Mouse (Mus musculus) central nervous system, embryonic 14 days (tissue): ENCODE results near the gene Serpina9. TPM values are rescaled to one million over a fixed set of nuclear protein-coding genes. Genes with fewer than 3 reads are reported as not detected.

Experiments
- polyA plus RNA-seq: library from polyadenylated mRNA; depleted of rRNA; stranded (reverse); fragments of >200 nt; gene quantifications from 2 replicates; pipeline ENCODE4 v1.2.3, GENCODE M21; 2012; rRNA removed

The Serpina9 gene
- 0.09 TPM in 1 of 2 replicates, not detected in the other for polyA plus RNA-seq

DNA sequence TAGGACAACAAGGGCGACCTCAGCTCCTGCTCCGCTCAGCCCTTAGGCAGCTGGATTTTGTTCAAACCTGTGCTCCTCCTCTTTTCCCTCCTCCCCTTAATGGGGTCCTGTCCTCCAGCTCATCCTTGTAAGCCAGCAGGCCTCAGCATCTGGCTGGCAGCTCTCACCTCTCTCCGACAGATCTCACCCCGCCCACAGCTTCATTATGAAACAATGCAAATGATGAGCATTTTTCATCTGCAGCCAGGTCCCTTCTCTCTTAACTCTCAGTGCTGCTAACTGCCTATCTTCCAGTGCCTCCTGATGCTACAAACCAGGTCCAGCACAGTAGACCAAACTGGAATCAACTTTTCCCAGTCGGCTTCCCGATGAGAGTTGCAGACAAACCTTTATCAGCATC lies at the start of gene Serpina9:
Gene Serpina9 (minus strand): TSS at position 136 of the 400 bp plus-strand sequence.

GRCm38 (mm10) chr12:104044343-104044742 lies 30.8 kb upstream of the Serpina9 start, which contains the start of gene Serpina12:
Gene Serpina12, minus strand, starts transcription at chr12:104044443.

DNA sequence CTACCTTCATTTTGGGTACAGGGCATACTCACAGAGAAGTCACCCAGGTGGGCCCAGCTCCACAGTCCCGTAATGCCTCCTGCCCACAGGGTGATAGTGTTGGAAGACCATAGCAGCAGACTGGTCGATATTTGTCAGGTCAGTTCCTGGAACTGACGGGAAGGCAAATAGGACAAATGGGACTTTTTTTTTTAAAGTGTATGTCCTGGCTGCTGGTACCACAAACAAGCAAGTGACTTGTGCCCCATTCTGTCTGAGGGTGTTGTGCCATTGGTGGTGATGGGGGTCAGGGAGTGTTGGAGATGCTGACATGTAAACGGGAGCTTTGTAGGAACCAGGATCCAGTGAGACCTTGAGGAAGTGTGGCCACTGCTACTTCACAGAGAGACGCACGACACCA lies 23.7 kb downstream of the Serpina9 start, which contains the start of gene Serpina11:
Gene Serpina11 (minus strand): TSS at position 101 of the 400 bp plus-strand sequence.

GRCm38 (mm10) chr12:103958798-103959197 lies 54.8 kb downstream of the Serpina9 start, which contains the start of gene Serpina1e:
Gene Serpina1e, minus strand, starts transcription at chr12:103958975.

Other genes starting within 250 kb of the Serpina9 start
- not detected in 2 replicates for gene Serpina1d, start 240.2 kb downstream of the Serpina9 start, polyA plus RNA-seq
- 0.06 and 0.16 TPM in 2 replicates for gene Serpina1b, start 183.4 kb downstream of the Serpina9 start, polyA plus RNA-seq
- not detected in 2 replicates for gene Serpina1a, start 150.2 kb downstream of the Serpina9 start, polyA plus RNA-seq
- gene Serpina1c, start 108.9 kb downstream of the Serpina9 start, polyA plus RNA-seq, result 0.08 TPM in 1 of 2 replicates, not detected in the other
- gene Serpina1e, start 54.8 kb downstream of the Serpina9 start, polyA plus RNA-seq, result 0.08 TPM in 1 of 2 replicates, not detected in the other
- not detected in 2 replicates for gene Serpina11, start 23.8 kb downstream of the Serpina9 start, polyA plus RNA-seq
- not detected in 2 replicates for gene Serpina12, start 30.7 kb upstream of the Serpina9 start, polyA plus RNA-seq
- not detected in 2 replicates for gene Serpina5, start 87.4 kb upstream of the Serpina9 start, polyA plus RNA-seq
- not detected in 2 replicates for gene Serpina3a, start 99.0 kb upstream of the Serpina9 start, polyA plus RNA-seq
- not detected in 2 replicates for gene Serpina3b, start 114.2 kb upstream of the Serpina9 start, polyA plus RNA-seq
- gene Serpina3c, start 140.1 kb upstream of the Serpina9 start, polyA plus RNA-seq, result not detected in 2 replicates
- gene Serpina3f, start 200.8 kb upstream of the Serpina9 start, polyA plus RNA-seq, result 0.22 and 0.59 TPM in 2 replicates
- 0.92 and 4.2 TPM in 2 replicates for gene Serpina3g, start 222.5 kb upstream of the Serpina9 start, polyA plus RNA-seq
- gene Serpina3i, start 249.4 kb upstream of the Serpina9 start, polyA plus RNA-seq, result 0.09 and 0.11 TPM in 2 replicates